8 mouse cellular contexts compared by ENCODE assay signal in genomic region chr19:45007425-45008191, GRCm38 (mm10). TPM values are rescaled to one million over a fixed set of nuclear protein-coding genes. Genes with fewer than 3 reads are reported as not detected.
A peak's percentile ranks its signal among the peaks of the same experiment; 100 is the strongest.
DNase-seq lines count a peak whose midpoint lies in the region; ATAC-seq and TF ChIP-seq lines count a peak whose summit lies in the region.

No protein-coding gene starts in this region.

- H3K36me3 ChIP-seq in intestine, embryonic 15.5 days, result peaks cover 22% of the 10 kb centered on the region
- H3K36me3 ChIP-seq in liver, postnatal 0 days (replicated peaks; ENCODE audit: insufficient read depth, low read length), result peaks cover 35% of the 10 kb centered on the region

- 86% methylated on average over 20 of the region's 20 CpGs for WGBS in intestine, embryonic 15.5 days
- WGBS in liver, postnatal 0 days (ENCODE audit: insufficient replicate concordance), result 59% methylated on average over 20 of the region's 20 CpGs

- peak overlapping the region; percentile 95 for H3K4me3 ChIP-seq in intestine, embryonic 15.5 days (replicated peaks)
- H3K4me3 ChIP-seq in liver, postnatal 0 days (ENCODE audit: low read depth, low read length), result peak overlapping the region; percentile 95

- no peak for ATAC-seq in intestine, embryonic 15.5 days
- ATAC-seq in liver, postnatal 0 days, result no peak

- TF ChIP-seq CTCF in liver, postnatal 0 days (IDR thresholded peaks at IDR 0.05; ENCODE audit: low read depth), result no peak

- peak overlapping the region; percentile 83 for H3K9ac ChIP-seq in intestine, embryonic 15.5 days
- H3K9ac ChIP-seq in liver, postnatal 0 days (replicated peaks), result peak overlapping the region; percentile 92

- no peak overlapping the region for H3K27ac ChIP-seq in intestine, embryonic 15.5 days
- H3K27ac ChIP-seq in liver, postnatal 0 days (ENCODE audit: low read depth), result peak overlapping the region; percentile 66

- no peak for TF ChIP-seq EP300 in liver, postnatal 0 days (IDR thresholded peaks at IDR 0.05; ENCODE audit: low read depth)

- H3K27me3 ChIP-seq in intestine, embryonic 15.5 days (replicated peaks), result no peaks in the 10 kb centered on the region
- H3K27me3 ChIP-seq in liver, postnatal 0 days (ENCODE audit: insufficient read depth, low read length), result no peaks in the 10 kb centered on the region

- H3K9me3 ChIP-seq in intestine, embryonic 15.5 days, result no peaks in the 10 kb centered on the region
- H3K9me3 ChIP-seq in liver, postnatal 0 days (ENCODE audit: low read length), result no peaks in the 10 kb centered on the region

- peaks cover 19% of the 10 kb centered on the region for H3K4me1 ChIP-seq in intestine, embryonic 15.5 days (replicated peaks)
- peaks cover 20% of the 10 kb centered on the region for H3K4me1 ChIP-seq in liver, postnatal 0 days (ENCODE audit: insufficient read depth)

- peak; percentile 69 for DNase-seq in cerebellum, adult 9-11 months
- DNase-seq in cerebellum, postnatal 25 days, result no peak
- DNase-seq in adrenal gland, postnatal 14 days, result peak; percentile 77
- DNase-seq in liver, postnatal 0 days, result peak; percentile 65
- no peak for DNase-seq in spleen, postnatal 4 days (ENCODE audit: low spot score in 2 of 2)
- DNase-seq in right cerebral cortex, postnatal 25 days, result no peak
- no peak for DNase-seq in layer of hippocampus, postnatal 25 days (ENCODE audit: extremely low spot score in 1 of 2, low spot score in 1 of 2)

- peak overlapping the region; percentile 85 for H3K4me2 ChIP-seq in intestine, embryonic 15.5 days (replicated peaks)
- H3K4me2 ChIP-seq in liver, postnatal 0 days (ENCODE audit: low read depth, low read length), result peak overlapping the region; percentile 88

RNA-seq across cellular contexts. Expression of gene Mrpl43, which starts 1.4 kb away (rescaled TPM):
- 45.6 and 50.0 TPM in 2 replicates for total RNA-seq in adrenal gland, postnatal 14 days (2021)
- 73.8 and 76.7 TPM in 2 replicates for polyA plus RNA-seq in intestine, embryonic 15.5 days (2015; fragmentation: Nextera tagmentation; extraction: Ambion mirVana)
- polyA plus RNA-seq in liver, postnatal 0 days (2015; fragmentation: Nextera tagmentation; extraction: Ambion mirVana), result 43.6 and 43.8 TPM in 2 replicates
- 10 to 100 TPM; 43.8 to 45.0 TPM for total RNA-seq in layer of hippocampus, postnatal 25 days (2021)

RNA-seq across cellular contexts. Expression of gene Twnk, which starts 2.1 kb away (rescaled TPM):
- 27.5 and 30.7 TPM in 2 replicates for total RNA-seq in adrenal gland, postnatal 14 days (2021)
- 20.5 and 22.5 TPM in 2 replicates for polyA plus RNA-seq in intestine, embryonic 15.5 days (2015; fragmentation: Nextera tagmentation; extraction: Ambion mirVana)
- polyA plus RNA-seq in liver, postnatal 0 days (2015; fragmentation: Nextera tagmentation; extraction: Ambion mirVana), result 9.9 and 10.6 TPM in 2 replicates
- total RNA-seq in layer of hippocampus, postnatal 25 days (2021), result 10 to 100 TPM; 15.4 to 15.5 TPM

RNA-seq across cellular contexts. Expression of gene Lzts2, which starts 6.6 kb away (rescaled TPM):
- 70.4 and 77.4 TPM in 2 replicates for total RNA-seq in adrenal gland, postnatal 14 days (2021)
- 56.9 and 63.2 TPM in 2 replicates for polyA plus RNA-seq in intestine, embryonic 15.5 days (2015; fragmentation: Nextera tagmentation; extraction: Ambion mirVana)
- polyA plus RNA-seq in liver, postnatal 0 days (2015; fragmentation: Nextera tagmentation; extraction: Ambion mirVana), result 5.7 and 7.2 TPM in 2 replicates
- total RNA-seq in layer of hippocampus, postnatal 25 days (2021), result 10 to 100 TPM; 27.3 to 29.3 TPM

RNA-seq across cellular contexts. Expression of gene Sema4g, which starts 18.7 kb away (rescaled TPM):
- total RNA-seq in adrenal gland, postnatal 14 days (2021), result 8.4 and 29.7 TPM in 2 replicates
- 13.7 and 16.2 TPM in 2 replicates for polyA plus RNA-seq in intestine, embryonic 15.5 days (2015; fragmentation: Nextera tagmentation; extraction: Ambion mirVana)
- polyA plus RNA-seq in liver, postnatal 0 days (2015; fragmentation: Nextera tagmentation; extraction: Ambion mirVana), result 9.3 and 11.3 TPM in 2 replicates
- 10 to 100 TPM; 24.8 to 29.1 TPM for total RNA-seq in layer of hippocampus, postnatal 25 days (2021)

RNA-seq across cellular contexts. Expression of gene Pdzd7, which starts 37.9 kb away (rescaled TPM):
- total RNA-seq in adrenal gland, postnatal 14 days (2021), result not detected in 2 replicates
- polyA plus RNA-seq in intestine, embryonic 15.5 days (2015; fragmentation: Nextera tagmentation; extraction: Ambion mirVana), result 0.40 and 0.43 TPM in 2 replicates
- polyA plus RNA-seq in liver, postnatal 0 days (2015; fragmentation: Nextera tagmentation; extraction: Ambion mirVana), result not detected in 2 replicates
- total RNA-seq in layer of hippocampus, postnatal 25 days (2021), result 1 to 10 TPM; 1.8 to 2.9 TPM

Comparison
In these comparisons a context has a peak if more than half of its experiments do, and no peak if none do; other contexts are left out.
1. DNase-seq: peak in cerebellum, adult 9-11 months (single experiment), adrenal gland, postnatal 14 days (single experiment) and liver, postnatal 0 days (single experiment); none in cerebellum, postnatal 25 days (0 of 2), spleen, postnatal 4 days (0 of 2), right cerebral cortex, postnatal 25 days (single experiment) and layer of hippocampus, postnatal 25 days (0 of 2).